Mouse (Mus musculus) kidney, embryonic 14.5 days (tissue): ENCODE data around the gene Olfr1168. TPM values are rescaled to one million over a fixed set of nuclear protein-coding genes. Genes with fewer than 3 reads are reported as not detected.
"Not testable (repeated sequence)": the region's sequence is repeated elsewhere in the genome, so short reads cannot be mapped to it uniquely, and the experiment has no call there.

Experiments
- ATAC-seq: fragments of 200-750 bp; cut with Nextera tagmentation; 2 replicates; pipeline ENCODE4 v1.8.0; 2017; ENCODE audit warnings: moderate number of reproducible peaks, mild to moderate bottlenecking, moderate TSS enrichment, moderate library complexity; ENCODE audit not compliant: low FRiP score, low TSS enrichment
- H3K27ac ChIP-seq: fragments of 300-500 bp; sonication (generic); 2 replicates; pipeline ENCODE4 v1.5.1; 2014; ENCODE audit warnings: low read depth, mild to moderate bottlenecking, low read length, moderate library complexity, mixed read lengths
- H3K27me3 ChIP-seq: fragments of 300-500 bp; sonication (generic); 2 replicates; pipeline ENCODE4 v1.6.1; 2014; ENCODE audit warnings: mild to moderate bottlenecking, low read length; ENCODE audit not compliant: control insufficient read depth, insufficient read depth
- H3K36me3 ChIP-seq: fragments of 300-500 bp; sonication (generic); 2 replicates; pipeline ENCODE4 v1.6.1; 2014; ENCODE audit warnings: low read length, mixed read lengths; ENCODE audit not compliant: control insufficient read depth, insufficient read depth
- H3K4me1 ChIP-seq: fragments of 300-500 bp; sonication (generic); 2 replicates; pipeline ENCODE4 v1.6.1; 2014; ENCODE audit warnings: low read length, mixed read lengths; ENCODE audit not compliant: control insufficient read depth, insufficient read depth
- H3K4me2 ChIP-seq: fragments of 300-500 bp; sonication (generic); replicated peaks from 2 replicates; pipeline ENCODE4 v1.6.1; 2014; ENCODE audit warnings: low read depth, mild to moderate bottlenecking, low read length
- H3K4me3 ChIP-seq: fragments of 300-500 bp; sonication (generic); 2 replicates; pipeline ENCODE4 v1.5.1; 2014; ENCODE audit warnings: mild to moderate bottlenecking, low read length
- H3K9ac ChIP-seq: fragments of 300-500 bp; sonication (generic); 2 replicates; pipeline ENCODE4 v1.6.1; 2014; ENCODE audit warnings: low read depth, mild to moderate bottlenecking, low read length, moderate library complexity
- H3K9me3 ChIP-seq: fragments of 300-500 bp; sonication (generic); 2 replicates; pipeline ENCODE4 v1.6.1; 2016; ENCODE audit warnings: low read length; ENCODE audit not compliant: control insufficient read depth
- WGBS: fragments of 180-500 bp; shearing (Covaris S2); extraction: QIAGEN DNeasy Blood & Tissue Kit; methylation state at CpG from one replicate; pipeline ENCODE4 v1.1.7; 2014; 5-methylcytosine and 5-hydroxymethylcytosine counted together
- polyA plus RNA-seq: library from polyadenylated mRNA; unstranded; fragments of >200 nt; fragmentation: Nextera tagmentation; extraction: Ambion mirVana; gene quantifications from 2 replicates; pipeline ENCODE4 v1.2.1, GENCODE M21; 2014

The Olfr1168 gene
- polyA plus RNA-seq, result not detected in 2 replicates

DNA sequence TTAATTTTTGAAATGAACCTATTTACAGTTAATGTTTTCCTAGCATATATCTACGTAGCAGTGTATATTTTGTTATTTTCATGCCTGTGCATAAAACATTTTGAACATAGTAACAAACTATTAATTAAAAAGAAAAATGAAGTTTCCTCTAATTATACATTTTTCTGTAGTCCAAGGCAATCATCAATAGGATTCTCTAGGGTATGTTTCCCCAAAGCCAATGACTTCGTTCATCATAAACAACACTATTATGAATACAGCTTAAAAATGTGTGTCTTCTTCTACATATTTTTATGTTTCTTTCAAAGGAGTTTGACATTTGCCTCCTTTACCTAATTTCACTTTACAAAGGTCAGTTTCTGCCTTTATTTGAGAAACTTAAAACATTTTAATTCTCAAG, at the start of gene Olfr1168:
Gene Olfr1168 (plus strand): TSS at position 301 of the 400 bp plus-strand sequence.
- Histone ChIP-seq H3K36me3 (no peaks in the 10 kb centered on the region), H3K9ac (no peak within 1 kb of the TSS), H3K9me3 (no peaks in the 10 kb centered on the region), H3K27me3 (no peaks in the 10 kb centered on the region), H3K4me3 (no peak within 1 kb of the TSS), H3K4me1 (no peaks in the 10 kb centered on the region), H3K4me2 (no peak within 1 kb of the TSS), H3K27ac (no peak within 1 kb of the TSS)
- WGBS, result 85% methylated on average over 2 of the region's 2 CpGs
- ATAC-seq, result no peak

DNA sequence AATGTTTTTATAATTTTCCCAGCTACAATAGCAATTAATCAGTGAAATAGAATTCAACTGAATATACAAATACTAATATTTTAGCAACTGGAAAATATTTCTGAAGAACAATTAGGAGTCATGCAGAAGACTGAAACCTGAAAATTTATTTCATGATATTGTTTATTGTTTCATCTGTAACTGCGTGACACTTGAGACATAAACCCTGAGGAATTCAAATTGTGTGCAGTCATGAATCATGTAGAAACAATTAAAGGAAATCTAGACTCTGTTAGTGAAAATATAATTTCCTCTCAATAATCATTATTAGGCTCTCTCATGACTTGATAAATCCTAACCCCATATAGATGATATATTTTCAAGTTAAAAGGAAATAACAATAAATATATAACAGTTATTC, 26.6 kb upstream of the Olfr1168 start, which contains the start of gene Olfr1167:
Gene Olfr1167 (minus strand): TSS at position 101 of the 400 bp plus-strand sequence.
- H3K36me3 ChIP-seq, H3K9ac ChIP-seq, H3K27me3 ChIP-seq, H3K9me3 ChIP-seq, H3K4me1 ChIP-seq, ATAC-seq, H3K4me2 ChIP-seq, H3K4me3 ChIP-seq, H3K27ac ChIP-seq: not testable (repeated sequence)
- WGBS, result 78% methylated on average over 1 of the region's 1 CpGs

DNA sequence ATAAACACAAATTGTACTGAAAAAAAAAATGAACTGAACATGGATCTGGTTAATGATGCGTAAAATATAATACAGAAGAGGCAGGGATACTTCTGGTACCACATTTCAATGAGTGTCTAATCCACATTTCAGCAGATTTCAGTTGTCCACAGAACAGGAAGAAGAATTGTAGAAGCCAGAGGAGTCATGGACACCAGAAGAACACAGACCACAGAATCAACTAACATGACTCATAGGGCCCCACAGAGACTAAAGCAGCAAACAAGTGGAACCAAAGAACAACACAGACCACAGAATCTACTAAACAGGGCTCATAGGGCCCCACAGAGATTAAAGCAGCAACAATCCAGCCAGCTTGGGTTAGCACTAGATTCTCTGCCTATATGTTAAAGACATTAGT, 39.1 kb downstream of the Olfr1168 start:
- H3K27me3 ChIP-seq, result no peaks in the 10 kb centered on the region
- 83% methylated on average over 1 of the region's 1 CpGs for WGBS
- no peaks in the 10 kb centered on the region for H3K9me3 ChIP-seq

DNA sequence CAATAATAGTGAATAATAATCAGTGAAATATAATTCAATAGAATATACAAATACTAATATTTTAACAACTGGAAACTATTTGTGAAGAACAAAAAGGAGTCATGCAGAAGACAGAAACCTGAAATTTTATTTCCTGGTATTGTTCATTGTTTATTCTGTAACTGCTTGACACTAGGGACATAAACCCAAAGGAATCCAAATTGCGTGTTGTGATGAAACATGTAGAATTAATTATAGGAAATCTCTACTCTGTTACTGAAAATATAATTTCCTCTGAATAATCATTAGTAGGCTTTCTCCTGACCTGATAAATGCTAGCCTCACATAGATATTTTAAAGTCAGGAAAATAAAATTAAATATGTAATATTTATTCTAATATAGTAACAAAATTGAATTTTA, 46.6 kb downstream of the Olfr1168 start, which contains the start of gene Olfr1170:
Gene Olfr1170 (minus strand): TSS at position 101 of the 400 bp plus-strand sequence.
- no peaks in the 10 kb centered on the region for H3K27me3 ChIP-seq
- 83% methylated on average over 1 of the region's 1 CpGs for WGBS
- H3K4me2 ChIP-seq, result no peak within 1 kb of the TSS
- H3K9ac ChIP-seq, result no peak within 1 kb of the TSS
- no peak for ATAC-seq
- no peak within 1 kb of the TSS for H3K4me3 ChIP-seq
- H3K4me1 ChIP-seq, result no peaks in the 10 kb centered on the region
- H3K27ac ChIP-seq, result no peak within 1 kb of the TSS
- no peaks in the 10 kb centered on the region for H3K9me3 ChIP-seq
- H3K36me3 ChIP-seq, result no peaks in the 10 kb centered on the region

More for the DNA sequence above, 39.1 kb downstream of the Olfr1168 start:
- Histone ChIP-seq H3K4me3 (no peak overlapping the region), H3K4me1 (no peaks in the 10 kb centered on the region), H3K36me3 (no peaks in the 10 kb centered on the region), H3K4me2 (no peak overlapping the region), H3K27ac (no peak overlapping the region), H3K9ac (no peak overlapping the region)
- no peak for ATAC-seq

Other genes with a start within 250 kb of the Olfr1168 start
- gene Olfr1155, start 236.7 kb upstream of the Olfr1168 start, polyA plus RNA-seq, result not detected in 2 replicates
- gene Olfr1156, start 228.8 kb upstream of the Olfr1168 start, polyA plus RNA-seq, result not detected in 2 replicates
- gene Olfr1157, start 213.6 kb upstream of the Olfr1168 start, polyA plus RNA-seq, result not detected in 2 replicates
- gene Olfr74, start 207.2 kb upstream of the Olfr1168 start, polyA plus RNA-seq, result not detected in 2 replicates
- gene Olfr1158, start 191.8 kb upstream of the Olfr1168 start, polyA plus RNA-seq, result not detected in 2 replicates
- not detected in 2 replicates for gene Olfr1160, start 173.6 kb upstream of the Olfr1168 start, polyA plus RNA-seq
- gene Olfr1161, start 159.1 kb upstream of the Olfr1168 start, polyA plus RNA-seq, result not detected in 2 replicates
- gene Olfr73, start 144.2 kb upstream of the Olfr1168 start, polyA plus RNA-seq, result not detected in 2 replicates
- not detected in 2 replicates for gene Olfr1162, start 130.8 kb upstream of the Olfr1168 start, polyA plus RNA-seq
- not detected in 2 replicates for gene Olfr1163, start 110.0 kb upstream of the Olfr1168 start, polyA plus RNA-seq
- gene Olfr1164, start 87.9 kb upstream of the Olfr1168 start, polyA plus RNA-seq, result not detected in 2 replicates
- gene Olfr1166, start 53.6 kb upstream of the Olfr1168 start, polyA plus RNA-seq, result not detected in 2 replicates
- not detected in 2 replicates for gene Olfr1167, start 26.7 kb upstream of the Olfr1168 start, polyA plus RNA-seq
- not detected in 2 replicates for gene Olfr1170, start 46.5 kb downstream of the Olfr1168 start, polyA plus RNA-seq
- gene Olfr1173, start 98.0 kb downstream of the Olfr1168 start, polyA plus RNA-seq, result not detected in 2 replicates
- not detected in 2 replicates for gene Olfr1174-ps, start 133.3 kb downstream of the Olfr1168 start, polyA plus RNA-seq
- gene Olfr1175-ps, start 145.3 kb downstream of the Olfr1168 start, polyA plus RNA-seq, result not detected in 2 replicates
- not detected in 2 replicates for gene Olfr1176, start 154.8 kb downstream of the Olfr1168 start, polyA plus RNA-seq
- not detected in 2 replicates for gene Olfr1177-ps, start 164.6 kb downstream of the Olfr1168 start, polyA plus RNA-seq
- gene Olfr1178, start 205.2 kb downstream of the Olfr1168 start, polyA plus RNA-seq, result not detected in 2 replicates
- not detected in 2 replicates for gene Olfr1179, start 224.6 kb downstream of the Olfr1168 start, polyA plus RNA-seq
- gene Olfr1180, start 237.3 kb downstream of the Olfr1168 start, polyA plus RNA-seq, result not detected in 2 replicates
- gene Olfr1181, start 244.3 kb downstream of the Olfr1168 start, polyA plus RNA-seq, result not detected in 2 replicates